Mouse (Mus musculus) cerebellum, postnatal 36 days (tissue): ENCODE measurements around the gene Prpf40b.
"Not testable (repeated sequence)": the region's sequence is repeated elsewhere in the genome, so short reads cannot be mapped to it uniquely, and the experiment has no call there.

ENCODE experiments used
- DNase-seq, 2 experiments: peaks; one replicate each; pipeline ENCODE4 v3.0.0; 2021 to 2022; ENCODE audit warnings: mixed read lengths in 2 of 2

The Prpf40b gene

DNA sequence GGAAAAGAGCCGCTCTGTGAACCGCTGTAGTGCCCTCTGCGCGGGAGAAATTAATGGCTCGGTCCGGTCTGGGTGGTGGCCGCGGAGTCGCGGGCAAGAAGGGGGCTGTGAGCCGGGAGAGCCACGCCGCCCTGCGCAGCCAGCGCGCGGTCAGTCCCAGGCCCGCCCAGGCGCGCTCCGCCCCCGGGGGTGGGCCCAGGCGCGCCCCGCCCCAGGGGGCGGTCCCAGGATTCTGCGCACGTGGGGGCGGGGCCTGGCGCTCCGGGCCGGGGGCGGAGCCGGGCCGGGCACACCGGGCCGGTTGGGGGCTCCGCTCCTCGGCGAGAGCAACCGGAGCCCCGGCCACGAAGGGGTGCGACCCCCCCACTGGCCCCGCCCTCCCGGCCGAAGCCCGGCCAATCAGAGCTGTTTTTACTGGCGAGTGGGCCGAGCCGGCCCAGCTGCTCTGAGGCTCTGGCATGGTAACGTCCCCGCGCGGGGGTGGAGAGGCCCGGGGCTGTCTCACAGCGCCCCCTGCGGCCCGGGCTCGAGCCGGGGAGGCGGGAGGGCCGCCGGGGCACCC lies at the start of gene Prpf40b:
Gene Prpf40b (plus strand): TSS at position 275 of the 562 bp plus-strand sequence.
- peak; percentile 90 to 95 for DNase-seq

DNA sequence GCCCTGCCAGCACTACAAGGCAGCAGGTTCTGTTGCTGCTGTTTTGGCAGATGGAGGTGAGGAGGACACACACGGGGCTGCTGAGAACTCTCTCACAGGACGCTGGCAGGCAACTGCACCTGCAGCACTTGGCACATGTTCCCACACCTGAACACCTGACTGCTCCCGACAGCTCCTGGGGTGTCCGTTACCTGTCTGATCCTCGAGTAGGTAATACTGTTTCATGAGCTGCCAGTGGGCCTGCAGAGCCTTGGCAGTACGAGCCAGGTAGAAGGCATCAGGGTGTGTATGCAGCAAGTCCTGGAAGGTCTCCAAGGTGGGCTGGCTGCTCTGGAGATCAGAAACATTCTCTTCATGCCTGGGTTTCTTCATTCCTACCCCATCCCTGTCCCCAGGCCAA lies 48.2 kb upstream of the Prpf40b start:
- peak; percentile 47 to 48 for DNase-seq

DNA sequence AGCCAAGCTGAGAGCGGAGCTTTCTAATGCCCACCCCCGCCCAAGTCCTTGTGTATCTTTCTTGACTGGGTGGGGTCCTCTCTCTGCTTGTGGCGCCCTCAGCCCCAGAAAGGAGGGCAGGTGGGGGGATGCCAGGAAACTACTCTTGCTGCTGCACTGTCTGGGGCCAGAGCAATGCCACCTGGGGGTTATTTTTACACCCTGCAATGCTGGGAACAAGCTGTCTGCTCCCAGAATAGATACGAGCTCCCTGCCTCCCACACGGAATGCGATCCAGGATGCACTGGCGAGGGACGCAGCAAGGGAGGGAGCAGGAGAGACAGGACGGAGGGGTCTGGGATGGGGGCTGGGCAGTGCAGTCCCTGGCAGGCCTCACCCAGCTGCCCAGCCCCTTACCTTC lies 45.9 kb upstream of the Prpf40b start:
- DNase-seq = no peak

DNA sequence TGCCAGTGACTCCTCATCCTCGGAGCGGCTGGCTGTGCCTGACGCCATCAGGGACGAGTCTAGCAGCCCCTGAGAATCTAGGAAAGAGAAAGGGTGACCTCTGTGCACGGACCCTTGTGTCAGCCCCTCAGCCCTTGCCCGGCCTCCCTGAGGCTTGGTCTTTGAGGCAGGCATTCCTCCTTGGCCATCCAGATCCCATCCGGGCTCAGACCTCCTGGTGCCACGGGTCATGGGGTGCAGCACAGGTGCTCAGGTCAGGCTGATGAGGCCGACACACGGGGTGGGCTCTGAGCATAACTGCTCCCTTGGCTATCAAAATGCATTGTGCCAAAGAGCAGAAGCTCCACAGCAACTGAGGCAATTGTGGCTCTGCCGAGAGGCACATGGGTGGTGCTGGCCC lies 44.9 kb upstream of the Prpf40b start:
- no peak for DNase-seq

DNA sequence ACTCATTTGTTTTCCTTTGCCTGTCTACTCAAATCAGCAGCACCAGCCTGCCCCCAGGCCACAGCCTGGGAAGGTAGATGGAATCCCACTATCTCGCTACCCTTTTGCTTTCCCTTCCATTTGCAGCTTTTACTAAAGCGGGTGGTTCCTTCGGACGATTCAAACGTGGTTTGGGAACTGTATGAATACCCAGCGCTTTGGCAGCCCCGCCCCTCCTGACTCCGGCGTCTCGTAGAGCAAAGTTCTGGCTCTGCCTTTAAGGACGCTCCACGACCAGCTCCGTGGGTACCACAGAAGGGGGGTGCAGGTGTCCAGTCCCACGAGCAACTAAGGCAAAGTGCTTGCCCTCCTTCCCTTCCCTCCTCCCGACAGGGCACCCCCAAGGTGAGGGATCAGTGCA lies 43.8 kb upstream of the Prpf40b start:
- peak in 1 of 2 experiments; percentile 27 for DNase-seq

DNA sequence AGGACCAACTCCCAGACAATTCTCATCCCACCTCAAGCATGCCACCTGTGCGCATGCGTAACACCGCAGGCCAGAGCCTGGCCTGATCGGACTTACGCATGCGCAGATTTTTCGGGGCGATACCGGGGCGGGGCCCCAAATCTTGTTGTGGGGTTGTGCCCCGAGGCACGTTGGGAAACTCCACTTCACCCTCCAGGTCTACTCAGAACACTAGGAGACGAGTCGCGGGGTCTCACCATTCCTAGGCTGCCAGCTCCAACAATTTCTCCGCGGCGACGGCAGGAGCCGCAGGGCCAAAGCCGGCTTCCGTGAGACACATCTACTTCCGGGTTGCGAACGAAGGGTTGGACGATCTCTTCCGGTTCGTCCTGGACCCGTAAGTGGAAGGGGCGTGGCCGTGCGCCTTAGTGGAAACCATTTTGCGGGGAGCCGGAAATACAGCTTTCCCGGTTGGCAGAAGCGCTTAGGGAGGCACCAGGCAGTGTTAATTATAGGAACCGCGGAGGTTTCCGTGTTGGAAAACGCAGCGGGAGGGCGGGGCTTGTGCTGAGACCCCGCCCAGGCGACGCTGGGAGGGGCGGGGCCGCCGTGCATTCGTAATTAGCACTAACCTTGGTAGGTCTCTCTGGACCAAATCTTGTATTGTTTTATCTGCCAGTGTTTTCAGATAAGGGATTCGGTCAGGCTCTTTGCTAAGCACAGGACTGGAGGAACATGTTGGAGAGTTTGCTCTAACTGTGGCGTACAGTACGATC lies 43.1 kb upstream of the Prpf40b start, which contains the start of gene Mcrs1:
Gene Mcrs1 (minus strand): TSS at position 336 of the 755 bp plus-strand sequence.
- peak; percentile 97 for DNase-seq

DNA sequence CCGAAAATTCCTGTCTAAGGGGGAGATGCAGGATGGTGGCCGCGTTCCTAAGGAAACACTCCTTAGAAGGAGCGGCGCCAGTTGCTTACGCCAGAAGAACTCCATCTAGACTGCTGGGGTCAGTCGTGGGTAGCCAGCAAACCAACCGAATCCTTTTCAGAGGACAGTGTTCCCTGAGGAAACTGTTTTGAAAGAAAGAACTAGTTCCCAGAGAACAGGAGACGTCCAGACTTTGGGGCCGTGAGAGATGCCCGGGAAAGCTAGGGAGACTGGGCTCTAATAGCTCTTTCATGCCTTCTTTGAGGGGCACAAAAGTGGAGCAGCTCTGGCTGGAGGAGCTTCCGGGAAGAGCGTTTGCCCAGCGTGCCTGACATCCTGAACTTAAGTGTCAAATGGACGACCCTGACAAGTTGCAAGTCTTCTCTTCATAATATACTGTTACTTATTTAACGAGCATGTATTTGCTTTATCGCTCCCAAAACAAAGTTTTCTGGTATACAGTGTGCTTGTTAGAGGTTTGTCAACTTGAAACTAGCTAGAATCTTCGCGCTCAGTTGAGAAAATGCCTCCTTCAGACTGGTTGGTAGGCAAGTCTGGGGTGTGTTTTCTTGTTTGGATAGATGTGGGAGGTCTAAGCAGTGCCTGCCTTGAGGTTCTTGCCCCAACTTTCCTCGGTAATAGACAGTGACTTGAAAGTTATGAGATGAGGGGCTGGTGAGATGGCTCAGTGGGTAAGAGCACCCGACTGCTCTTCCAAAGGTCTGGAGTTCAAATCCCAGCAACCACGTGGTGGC lies 42.3 kb upstream of the Prpf40b start:
- no peak for DNase-seq

DNA sequence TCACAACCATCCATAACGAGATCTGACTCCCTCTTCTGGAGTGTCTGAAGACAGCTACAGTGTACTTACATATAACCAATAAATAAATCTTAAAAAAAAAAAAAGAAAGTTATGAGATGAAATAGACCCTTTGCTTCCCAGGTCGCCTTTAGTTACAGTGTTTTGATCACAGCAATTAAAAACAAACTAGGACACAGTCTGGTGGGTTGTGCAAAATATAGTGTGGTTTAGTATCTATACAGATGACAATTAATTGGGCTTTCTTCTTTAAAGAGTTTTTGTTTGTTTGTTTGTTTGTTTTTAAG lies 41.8 kb upstream of the Prpf40b start:
- DNase-seq = not testable (repeated sequence)

DNA sequence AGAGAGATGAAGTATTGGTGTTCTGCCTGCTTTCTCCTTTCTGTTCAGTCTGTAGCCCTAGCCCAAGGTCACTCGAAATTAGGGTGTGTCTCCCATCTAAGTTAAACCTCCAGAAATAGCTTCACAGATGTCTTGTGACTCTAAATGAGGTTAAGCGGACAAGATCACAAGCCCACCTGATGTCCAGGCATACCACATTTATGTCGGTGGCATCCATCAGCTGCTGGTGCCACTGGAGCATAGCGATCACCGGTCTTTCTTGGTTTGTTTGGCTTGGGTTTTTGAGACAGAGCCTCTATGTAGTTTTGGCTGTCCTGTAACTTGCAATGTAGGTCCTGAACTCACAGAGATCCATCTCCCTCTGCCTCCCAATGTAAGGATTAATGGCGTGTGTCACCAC lies 41.1 kb upstream of the Prpf40b start:
- DNase-seq = no peak

DNA sequence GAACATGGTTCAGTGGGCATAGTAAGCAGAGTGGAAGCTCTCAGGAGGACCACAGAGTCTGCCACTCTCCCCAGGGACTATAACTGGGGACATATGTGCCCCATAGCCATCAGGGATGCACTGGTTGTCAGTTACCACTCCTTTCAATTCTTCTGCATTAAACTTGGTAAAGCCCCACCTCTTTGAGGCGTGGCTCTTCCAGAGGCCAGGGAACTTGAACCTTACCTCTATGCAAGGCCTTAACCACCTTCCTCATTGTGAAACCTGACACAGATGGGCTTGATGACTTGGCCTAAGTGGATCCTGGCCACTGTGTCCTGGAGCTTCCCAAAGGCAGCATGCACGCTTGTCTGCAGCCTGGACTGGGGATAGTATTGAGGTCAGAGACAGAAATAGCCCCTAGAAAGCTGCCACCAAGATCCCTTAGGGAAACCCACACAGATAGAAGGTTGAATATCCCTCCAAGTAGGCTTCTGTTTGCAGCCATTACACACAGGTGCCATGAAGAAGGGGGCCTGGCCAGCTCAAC lies 40.3 kb upstream of the Prpf40b start:
- DNase-seq = no peak

DNA sequence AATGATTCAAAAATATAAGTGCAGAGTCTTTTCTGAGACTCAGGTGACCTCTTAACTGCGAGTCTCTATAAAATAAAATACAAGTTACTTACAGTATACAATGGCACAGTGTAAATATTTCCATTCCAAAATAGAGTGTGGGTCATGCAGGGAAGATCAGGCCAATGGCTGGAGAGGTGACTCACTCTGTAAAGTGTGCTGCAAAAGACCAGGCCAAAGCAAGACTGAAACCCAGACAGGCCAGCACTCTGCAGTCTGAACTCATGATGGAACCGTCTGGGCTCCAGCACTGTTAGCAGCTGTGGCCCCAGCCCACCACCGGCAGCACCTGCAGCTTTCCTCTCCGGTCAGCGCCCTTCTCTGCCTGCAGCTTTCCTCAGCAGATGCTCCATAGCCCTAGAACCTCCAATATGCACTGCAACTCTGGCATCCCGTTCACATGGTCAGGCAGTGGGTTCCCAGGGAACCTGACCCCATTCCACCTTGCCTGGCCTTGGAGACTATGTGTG lies 39.6 kb upstream of the Prpf40b start:
- no peak for DNase-seq

DNA sequence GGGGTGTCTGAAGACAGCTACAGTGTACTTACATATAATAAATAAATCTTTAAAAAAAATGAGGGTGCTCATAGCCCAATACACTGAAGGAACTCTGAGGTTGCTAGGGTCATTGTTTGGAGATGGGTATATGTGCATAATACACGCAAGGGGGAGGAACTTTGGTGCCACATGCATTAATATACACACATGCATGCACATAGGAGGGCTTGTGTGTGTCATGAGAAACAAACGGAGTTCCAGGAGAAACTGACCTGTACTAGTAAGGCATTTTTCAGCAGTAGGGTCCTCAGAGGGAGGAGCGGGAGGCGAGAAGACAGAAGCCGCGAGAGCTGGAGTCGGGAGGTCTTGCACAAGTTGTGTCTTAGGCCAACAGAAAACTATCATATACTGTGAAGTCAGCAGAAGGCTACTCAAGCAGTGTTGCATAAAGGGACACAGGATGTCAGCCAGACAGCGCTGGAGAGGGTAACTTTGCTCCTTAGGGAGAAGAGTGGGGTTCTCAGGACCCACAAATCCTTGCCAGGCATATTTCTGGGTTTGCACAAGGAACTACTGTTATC lies 35.6 kb upstream of the Prpf40b start:
- DNase-seq = no peak

DNA sequence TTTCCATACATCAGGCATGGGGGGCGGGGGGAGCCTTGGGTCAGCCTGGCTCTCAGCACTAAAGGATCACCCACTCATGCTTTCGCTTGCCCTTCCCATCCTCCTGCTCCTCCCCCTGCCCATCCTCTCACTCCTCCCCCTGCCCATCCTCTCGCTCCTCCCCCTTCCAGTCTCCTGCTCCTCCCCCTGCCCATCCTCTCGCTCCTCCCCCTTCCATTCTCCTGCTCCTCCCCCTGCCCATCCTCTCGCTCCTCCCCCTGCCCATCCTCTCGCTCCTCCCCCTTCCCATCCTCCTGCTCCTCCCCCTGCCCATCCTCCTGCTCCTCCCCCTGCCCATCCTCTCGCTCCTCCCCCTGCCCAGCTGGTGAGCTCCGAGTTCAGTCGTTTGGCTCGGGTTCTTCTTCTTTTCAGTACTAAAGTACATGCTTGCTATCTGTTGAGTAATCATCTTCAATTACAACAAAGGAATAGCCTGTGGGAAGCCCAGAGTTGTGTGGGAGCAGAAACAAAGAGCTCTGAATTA lies 35.1 kb upstream of the Prpf40b start:
- peak; percentile 16 to 28 for DNase-seq

DNA sequence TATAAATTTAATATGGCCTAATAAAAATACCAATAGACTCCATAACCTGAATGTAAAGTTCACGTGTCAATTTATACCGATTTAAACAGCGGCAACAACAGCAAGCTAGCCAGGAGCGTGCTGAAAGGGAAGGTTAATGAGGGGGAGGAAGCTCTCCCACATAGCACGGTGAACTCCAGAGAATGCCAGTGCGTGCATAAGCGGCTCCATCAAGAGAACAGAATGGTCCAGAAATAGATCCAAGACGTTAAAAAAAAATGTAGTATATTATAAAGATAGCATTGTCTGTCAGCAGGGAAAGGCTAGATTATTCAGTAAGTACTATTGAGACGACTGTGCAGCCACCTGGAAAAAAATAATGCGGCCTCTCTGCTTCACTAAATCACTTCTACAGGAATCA lies 32.2 kb upstream of the Prpf40b start:
- no peak for DNase-seq

DNA sequence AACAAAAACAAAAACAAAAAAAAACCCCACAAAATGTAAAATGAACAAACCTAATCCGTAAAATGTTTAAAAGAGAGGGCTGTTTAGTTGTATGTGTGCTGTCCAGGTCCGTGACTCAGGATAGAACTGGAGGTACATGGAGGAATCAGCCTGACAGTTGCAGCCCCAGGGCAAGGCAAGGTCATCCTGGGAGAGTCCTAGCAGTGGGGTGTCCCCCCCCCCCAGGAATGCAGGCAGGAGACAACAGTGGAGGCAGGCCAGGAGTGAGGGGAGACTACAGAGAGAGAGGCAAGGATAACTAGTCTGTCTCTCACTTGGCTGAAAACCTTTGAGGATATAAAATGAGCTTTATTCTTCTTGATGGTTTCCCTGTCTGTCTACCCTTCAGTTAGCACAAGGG lies 30.5 kb upstream of the Prpf40b start:
- no peak for DNase-seq

DNA sequence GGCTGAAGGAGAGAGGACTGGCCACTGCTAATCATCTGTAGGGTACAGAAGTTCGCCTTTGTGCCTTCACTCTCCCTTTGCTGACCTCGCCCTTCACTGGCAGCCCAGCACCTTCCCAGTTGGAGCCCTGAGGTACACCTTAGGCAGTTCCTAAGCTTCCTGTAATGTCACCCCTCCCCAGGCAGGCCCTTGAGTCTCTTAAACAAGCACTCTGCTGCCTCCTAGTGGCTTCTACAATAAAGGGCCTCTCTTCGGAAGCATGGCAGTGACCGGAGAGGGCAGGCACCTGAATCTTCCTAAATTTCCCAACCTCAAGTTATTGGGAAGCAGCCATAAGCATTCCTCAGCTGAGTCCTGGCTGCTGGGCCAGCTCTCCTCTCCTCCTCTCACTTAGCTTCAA lies 29.2 kb upstream of the Prpf40b start:
- peak; percentile 60 to 74 for DNase-seq

DNA sequence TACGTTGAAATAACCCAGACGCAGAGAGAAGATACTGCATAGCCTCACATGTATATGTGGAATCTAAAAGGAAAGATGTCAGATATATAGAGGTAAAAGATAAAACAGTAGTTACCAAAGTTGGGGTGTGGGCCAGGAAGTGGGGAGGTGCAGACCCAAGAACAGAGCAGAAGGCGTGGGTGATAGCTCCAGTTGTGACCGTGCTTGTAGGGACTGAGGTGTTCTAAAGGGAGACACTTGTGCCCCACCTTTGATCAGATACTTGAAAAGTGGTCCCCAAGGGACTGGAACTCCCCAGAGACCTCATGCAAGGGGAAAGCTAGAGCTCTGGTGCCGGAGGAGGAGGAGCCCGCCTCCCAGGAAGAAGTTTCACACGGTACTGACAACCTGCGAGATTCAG lies 18.8 kb upstream of the Prpf40b start:
- no peak for DNase-seq

DNA sequence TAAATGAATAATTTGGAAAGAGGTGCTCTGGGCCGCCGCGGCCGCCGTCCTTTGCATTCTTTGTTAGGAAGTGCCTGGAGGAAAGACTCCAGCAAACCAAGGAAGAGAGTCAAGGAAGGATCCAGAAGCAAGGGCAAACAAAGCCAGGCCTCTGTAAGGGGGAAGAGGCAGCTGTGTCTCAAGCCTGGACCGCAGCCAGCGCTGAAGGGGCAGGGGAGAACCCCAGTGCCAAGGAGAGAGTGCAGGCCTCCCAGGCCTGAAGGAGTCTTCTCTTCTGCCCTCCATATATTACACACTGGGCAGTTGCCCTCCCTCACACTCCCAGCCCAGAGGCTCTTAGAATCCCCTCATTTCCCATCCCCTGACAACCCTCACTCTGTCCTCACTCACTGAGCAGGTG lies 16.6 kb upstream of the Prpf40b start:
- DNase-seq = no peak

DNA sequence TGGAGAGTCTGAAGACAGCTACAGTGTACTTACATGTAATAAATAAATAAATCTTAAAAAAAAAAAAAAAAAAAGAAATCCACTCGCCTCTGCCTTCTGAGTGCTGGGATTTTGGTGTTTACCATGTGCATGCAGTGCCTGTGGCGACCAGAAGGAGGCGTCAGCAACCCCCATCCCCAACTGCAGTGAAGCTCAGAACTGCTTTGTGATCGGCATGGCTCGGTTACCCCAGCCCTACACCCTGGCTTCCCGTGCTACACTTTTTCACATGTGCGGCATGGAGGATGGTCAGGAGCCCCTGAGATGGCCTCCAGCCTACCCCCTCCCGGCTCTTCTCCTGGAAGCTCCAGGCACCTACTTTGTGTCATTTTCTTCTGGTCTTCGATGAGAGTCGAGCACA lies 11.4 kb upstream of the Prpf40b start:
- DNase-seq = no peak

DNA sequence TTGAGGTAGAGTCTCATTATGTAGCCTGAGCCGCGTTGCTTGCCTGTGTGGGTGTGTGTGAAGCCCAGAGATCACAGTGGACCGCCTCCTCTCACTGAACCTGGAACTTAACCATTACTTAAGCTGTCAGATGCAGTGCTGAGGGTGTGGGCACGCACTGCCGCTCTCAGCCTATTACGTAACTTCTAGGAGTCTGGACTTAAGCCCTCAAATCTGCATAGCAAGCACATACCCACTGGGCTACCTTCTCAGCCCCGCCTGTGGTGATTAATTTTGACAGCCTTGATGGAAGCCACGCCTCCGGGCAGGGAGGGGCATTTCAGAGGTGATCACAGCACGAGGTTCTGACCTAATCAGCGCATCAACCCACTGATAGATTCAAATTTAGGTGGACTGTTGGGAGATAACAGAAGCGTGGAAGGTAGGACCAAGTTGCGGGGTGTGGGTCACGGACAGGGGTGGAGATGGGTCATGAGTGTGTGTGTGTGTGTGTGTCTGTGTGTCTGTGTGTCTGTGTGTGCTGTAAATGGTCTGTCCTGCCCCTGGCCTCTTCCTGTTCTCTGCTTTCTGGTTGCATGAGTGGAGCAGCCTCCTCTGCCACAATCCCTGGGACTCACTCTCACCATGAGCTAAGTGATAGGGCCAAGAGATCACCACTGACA lies 10.2 kb upstream of the Prpf40b start:
- DNase-seq = no peak

DNA sequence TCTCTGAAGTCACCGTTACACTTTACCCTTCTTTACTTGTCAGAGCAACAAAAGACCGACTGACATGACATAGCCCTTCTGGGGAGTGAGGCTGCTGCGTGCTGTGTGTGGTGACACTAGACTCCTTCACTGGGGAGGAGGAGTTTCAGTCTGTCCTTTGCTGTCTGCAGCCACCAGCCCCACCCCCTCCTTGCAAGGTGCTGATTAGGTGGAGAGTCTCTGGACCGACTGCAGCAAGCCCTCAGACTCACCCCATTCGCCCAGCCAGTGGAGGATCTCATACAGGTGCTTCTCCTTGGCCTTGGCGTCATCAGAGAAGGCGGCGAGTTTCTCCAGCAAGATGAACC lies 9.7 kb upstream of the Prpf40b start:
- DNase-seq = no peak

DNA sequence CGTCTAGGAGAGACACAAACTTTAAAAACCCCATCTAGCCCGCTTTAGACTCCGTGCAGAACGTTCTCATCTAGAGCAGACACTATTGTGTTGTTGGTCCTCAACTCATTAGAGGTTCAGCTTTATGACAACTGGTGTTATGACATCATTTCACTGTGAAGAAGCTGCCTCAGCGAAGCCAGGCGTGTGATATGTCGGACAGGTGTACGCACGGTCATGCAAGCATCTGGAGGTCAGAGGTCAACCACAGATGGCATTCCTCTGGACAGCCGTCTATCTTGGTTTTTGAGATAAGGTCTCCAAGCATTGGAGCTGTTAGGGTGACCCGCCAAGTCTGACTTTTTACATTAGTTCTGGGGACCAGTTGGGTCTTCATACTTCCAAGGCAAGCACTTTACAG lies 4.3 kb upstream of the Prpf40b start:
- no peak for DNase-seq

DNA sequence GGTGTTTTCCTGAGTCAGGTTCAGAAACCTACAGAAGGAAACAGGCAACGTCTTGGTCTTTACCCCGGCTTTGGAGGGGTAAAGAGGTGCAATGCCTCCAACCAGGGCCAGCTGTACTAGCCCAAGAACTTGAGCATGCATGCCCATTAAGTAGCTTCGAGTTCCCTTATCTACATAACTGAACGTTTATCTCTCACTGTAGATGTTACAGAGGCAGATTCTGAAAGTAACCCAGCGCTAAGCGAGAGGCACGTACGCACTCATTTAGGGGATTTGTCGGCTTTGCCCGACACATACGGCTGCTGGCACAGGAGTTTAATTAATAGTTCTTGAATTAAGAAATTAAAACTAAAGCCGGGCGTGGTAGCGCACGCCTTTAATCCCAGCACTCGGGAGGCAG lies 600 bp upstream of the Prpf40b start:
- DNase-seq = peak in 1 of 2 experiments; percentile 17
